Mouse (Mus musculus) lung, postnatal 0 days (tissue): ENCODE data around the gene Tarbp1.

ENCODE experiments used
- CTCF ChIP-seq: IDR thresholded peaks from 2 replicates; pipeline ENCODE4 v1.5.1; 2016; ENCODE audit warnings: antibody characterized with exemption, mild to moderate bottlenecking
- EP300 ChIP-seq: IDR thresholded peaks from 2 replicates; pipeline ENCODE4 v1.6.1; 2016; ENCODE audit warnings: antibody characterized with exemption, mild to moderate bottlenecking, control low read depth

DNA sequence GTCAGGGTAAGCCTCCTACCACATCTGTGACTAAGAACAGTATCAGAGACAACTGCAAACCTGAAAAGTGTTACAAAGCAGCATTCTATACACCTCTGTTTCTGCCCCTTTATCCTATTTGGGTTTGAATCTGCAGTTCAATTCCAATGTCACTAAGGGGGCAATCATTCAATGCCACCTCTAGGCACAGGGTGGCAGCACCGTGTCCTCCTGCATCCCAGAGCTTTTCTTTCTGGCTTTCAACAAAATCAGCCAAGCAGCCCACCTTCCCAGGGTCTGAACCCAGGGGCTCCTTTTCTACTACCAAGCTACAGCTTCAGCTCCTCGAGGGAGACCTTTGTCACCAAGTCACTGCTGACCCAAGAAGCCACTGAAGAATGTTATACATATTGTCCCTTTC is 35.9 kb downstream of the Tarbp1 start:
- TF ChIP-seq CTCF (peak; percentile 45), EP300 (no peak)
